Mouse (Mus musculus) cortical plate, adult 2 months (tissue): ENCODE data around the gene Sv2b.

ENCODE experiments used
- CTCF ChIP-seq: fragments of 200-500 bp; IDR thresholded peaks from 2 replicates; pipeline ENCODE4 v1.5.1; 2011; ENCODE audit warnings: mild to moderate bottlenecking, control low read depth, low read length; ENCODE audit not compliant: insufficient read depth; ENCODE audit errors: extremely low read depth
- POLR2A ChIP-seq: fragments of 200-500 bp; IDR thresholded peaks from 2 replicates; pipeline ENCODE4 v1.6.1; 2011; ENCODE audit warnings: mild to moderate bottlenecking, low read length, control low read depth; ENCODE audit not compliant: insufficient read depth; ENCODE audit errors: extremely low read depth

DNA sequence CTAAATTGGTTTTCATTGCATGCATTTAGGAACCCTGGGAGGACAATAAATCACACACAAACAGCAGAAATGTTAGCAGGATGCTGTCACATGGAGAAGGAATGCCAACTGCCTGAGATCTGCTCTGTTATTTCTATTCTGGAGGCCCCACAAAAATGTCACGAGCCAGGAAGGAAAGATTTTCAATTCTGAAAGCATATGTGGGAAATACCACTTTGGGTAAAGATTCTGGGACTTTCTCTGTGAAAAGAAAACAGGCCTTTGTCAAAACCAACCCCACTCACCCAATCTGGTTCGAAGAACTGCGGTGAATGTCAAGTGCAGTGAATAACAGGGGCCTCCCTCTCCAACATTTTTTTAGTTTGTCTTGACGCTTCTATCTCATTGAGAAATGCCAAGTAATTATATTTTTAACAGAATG, 99.8 kb downstream of the Sv2b start:
- TF ChIP-seq CTCF (no peak), POLR2A (no peak)
